ENCODE assay signal across 24 mouse cellular contexts in genomic region chr11:57568950-57569490, GRCm38 (mm10).
"Had no signal": no experiment of that assay in that cellular context is flagged by ENCODE, and none has a peak within 500 bp of the region (broad histone marks: within the 10 kb centered on the region; RNA-seq: fewer than 3 reads in every experiment).

No protein-coding gene starts in this region.

- ATAC-seq: hindbrain, postnatal 0 days; liver, embryonic 12.5 days had no signal

- H3K27ac ChIP-seq: gastrocnemius, adult 2 months; heart, embryonic 13.5 days; heart, embryonic 15.5 days; hindbrain, embryonic 13.5 days; hindbrain, embryonic 15.5 days; hindbrain, postnatal 0 days; kidney, embryonic 15.5 days; kidney, postnatal 0 days; limb, embryonic 13.5 days; limb, embryonic 15.5 days; liver, embryonic 12.5 days had no signal

- H3K4me1 ChIP-seq: kidney, embryonic 15.5 days; liver, embryonic 12.5 days had no signal

- H3K9ac ChIP-seq: heart, embryonic 13.5 days; heart, embryonic 15.5 days; hindbrain, embryonic 13.5 days; hindbrain, embryonic 15.5 days; kidney, embryonic 15.5 days; limb, embryonic 13.5 days; limb, embryonic 15.5 days; liver, embryonic 12.5 days had no signal

- H3K27me3 ChIP-seq: hindbrain, embryonic 13.5 days; kidney, embryonic 15.5 days; limb, embryonic 15.5 days had no signal

- H3K4me3 ChIP-seq: gastrocnemius, adult 2 months; heart, embryonic 13.5 days; heart, embryonic 15.5 days; hindbrain, embryonic 13.5 days; hindbrain, embryonic 15.5 days; kidney, embryonic 15.5 days; limb, embryonic 13.5 days; limb, embryonic 15.5 days; liver, embryonic 12.5 days had no signal

- H3K9me3 ChIP-seq: heart, embryonic 15.5 days; hindbrain, embryonic 15.5 days; kidney, embryonic 15.5 days; limb, embryonic 15.5 days; liver, embryonic 12.5 days had no signal

- DNase-seq: gastrocnemius, adult 2 months; gastrocnemius, postnatal 10 days; gastrocnemius, postnatal 25 days; heart, adult 18-20 months; heart, postnatal 14 days; heart, postnatal 36 days; kidney, adult 11 months; kidney, adult 2 months; kidney, adult 9 months; kidney, postnatal 14 days; kidney, postnatal 36 days; layer of hippocampus, adult 9-11 months; layer of hippocampus, postnatal 36 days; left cerebral cortex, postnatal 4 days had no signal

- H3K36me3 ChIP-seq: heart, embryonic 13.5 days; heart, embryonic 15.5 days; hindbrain, embryonic 13.5 days; kidney, embryonic 15.5 days; limb, embryonic 13.5 days; limb, embryonic 15.5 days; liver, embryonic 12.5 days had no signal
